Mouse (Mus musculus): ENCODE data around the gene Hras. TPM values are rescaled to one million over a fixed set of nuclear protein-coding genes. Genes with fewer than 3 reads are reported as not detected.

Gene Hras
- total and polyA plus RNA-seq, 2 experiments from 2014 or later, result 113 to 209 TPM

DNA sequence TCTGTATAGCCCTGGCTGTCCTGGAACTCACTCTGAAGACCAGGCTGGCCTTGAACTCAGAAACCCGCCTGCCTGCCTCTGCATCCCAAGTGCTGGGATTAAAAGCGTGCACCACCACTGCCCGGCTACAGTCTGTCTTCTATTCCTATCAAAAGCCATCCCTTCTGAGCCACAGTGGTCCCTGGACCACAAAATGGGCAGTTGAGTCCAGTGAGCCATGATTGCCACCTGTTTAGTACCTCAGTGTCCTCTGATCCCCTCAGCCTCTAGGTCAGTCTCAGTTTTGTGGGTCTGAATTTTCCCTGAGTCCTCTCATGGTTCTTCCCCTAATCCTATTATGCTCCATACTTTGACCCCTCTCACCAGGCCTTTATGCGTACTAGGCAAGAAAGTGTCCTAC, 34.0 kb upstream of the Hras start:
- Histone ChIP-seq H3K27me3 (ENCODE audit: insufficient read depth, low read length) (no peaks in the 10 kb centered on the region), H3K4me3 (ENCODE audit: low read depth, low read length) (peak overlapping the region; percentile 97), H3K27ac (ENCODE audit: low read depth, low read length) (peak overlapping the region; percentile 92; the same call in 1 of the 2 replicates), H3K4me1 (ENCODE audit: insufficient read depth, low read length) (peaks cover 8% of the 10 kb centered on the region; the same call in 1 of the 2 replicates), H3K9me3 (ENCODE audit: low read length) (no peaks in the 10 kb centered on the region), H3K36me3 (ENCODE audit: insufficient read depth, low read length) (peaks cover 15% of the 10 kb centered on the region), H3K9ac (replicated peaks; ENCODE audit: low read length, poor library complexity, severe bottlenecking) (no peak overlapping the region), H3K4me2 (ENCODE audit: low read depth, low read length, poor library complexity, severe bottlenecking) (peak overlapping the region; percentile 23; the same call in 1 of the 2 replicates)
- no peak for TF ChIP-seq CTCF (IDR thresholded peaks at IDR 0.05)
- WGBS, result 70% methylated on average over 4 of the region's 4 CpGs
- ATAC-seq (ENCODE audit: low FRiP score) (peak; percentile 17; the same call in 1 of the 2 replicates), DNase-seq (ENCODE audit: low spot score) (no peak)

DNA sequence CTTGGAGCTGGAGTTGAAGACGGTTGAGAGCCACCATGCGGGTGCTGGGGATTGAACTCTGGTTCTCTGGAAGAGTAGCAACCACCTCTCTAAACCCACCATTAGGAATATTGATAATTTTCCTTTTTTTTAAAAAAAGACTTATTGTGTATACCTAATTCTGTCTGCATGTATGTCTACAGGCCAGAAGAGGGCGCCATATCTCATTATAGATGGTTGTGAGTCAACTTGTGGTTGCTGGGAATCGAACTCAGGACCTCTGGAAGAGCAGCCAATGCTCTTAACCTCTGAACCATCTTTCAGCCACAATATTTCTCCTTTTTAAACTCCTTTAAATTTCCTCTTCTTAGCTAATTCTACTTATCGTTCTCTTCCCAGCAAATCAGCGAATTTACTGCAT, 32.7 kb upstream of the Hras start:
- H3K9ac ChIP-seq (replicated peaks; ENCODE audit: low read length, poor library complexity, severe bottlenecking), result no peak overlapping the region
- H3K36me3 ChIP-seq (ENCODE audit: insufficient read depth, low read length), result peaks cover 7% of the 10 kb centered on the region
- H3K4me3 ChIP-seq (ENCODE audit: low read depth, low read length), result no peak overlapping the region
- no peak overlapping the region for H3K27ac ChIP-seq (ENCODE audit: low read depth, low read length)
- H3K4me2 ChIP-seq (ENCODE audit: low read depth, low read length, poor library complexity, severe bottlenecking), result no peak overlapping the region
- DNase-seq (ENCODE audit: low spot score), result no peak
- H3K27me3 ChIP-seq (ENCODE audit: insufficient read depth, low read length), result no peaks in the 10 kb centered on the region
- ATAC-seq (ENCODE audit: low FRiP score), result no peak
- peaks cover 16% of the 10 kb centered on the region for H3K4me1 ChIP-seq (ENCODE audit: insufficient read depth, low read length)
- no peaks in the 10 kb centered on the region for H3K9me3 ChIP-seq (ENCODE audit: low read length)
- TF ChIP-seq CTCF (IDR thresholded peaks at IDR 0.05), result peak; percentile 34; the same call in 1 of the 2 replicates
- 89% methylated on average over 6 of the region's 6 CpGs for WGBS

DNA sequence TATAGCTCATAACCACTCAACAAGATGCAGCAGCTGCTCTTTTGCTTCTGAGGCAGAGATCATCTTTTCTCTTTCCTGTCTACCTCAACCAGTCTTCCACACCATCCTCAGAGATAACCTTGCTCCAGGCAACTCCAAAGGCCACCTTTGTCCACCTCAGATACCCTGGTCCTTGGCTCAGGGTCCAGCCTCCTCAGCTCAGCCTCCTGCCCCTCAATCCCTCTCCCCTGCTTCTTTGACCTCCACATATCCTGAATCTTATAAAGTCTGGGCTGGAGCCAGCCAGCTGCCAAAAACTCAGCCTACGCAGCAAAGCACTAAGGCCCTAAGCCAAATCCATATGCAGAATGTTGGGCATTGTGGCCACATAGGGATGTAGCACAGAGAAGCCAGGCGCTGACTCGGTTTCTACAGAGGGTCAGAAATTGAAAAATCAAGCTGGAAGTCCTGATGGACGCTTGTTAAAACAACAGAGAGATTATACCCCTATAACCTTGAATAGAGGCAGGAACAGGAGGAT, 29.0 kb upstream of the Hras start:
- no peaks in the 10 kb centered on the region for H3K27me3 ChIP-seq (ENCODE audit: insufficient read depth, low read length)
- peaks cover 8% of the 10 kb centered on the region for H3K4me1 ChIP-seq (ENCODE audit: insufficient read depth, low read length)
- WGBS, result 90% methylated on average over 4 of the region's 4 CpGs
- ATAC-seq (ENCODE audit: low FRiP score) (no peak), DNase-seq (ENCODE audit: low spot score) (no peak)
- H3K9ac ChIP-seq (replicated peaks; ENCODE audit: low read length, poor library complexity, severe bottlenecking), result no peak overlapping the region
- 0 out of 2 replicates have a peak, but pooled peaks cover 4% of the 10 kb centered on the region for H3K36me3 ChIP-seq (ENCODE audit: insufficient read depth, low read length)
- H3K4me3 ChIP-seq (ENCODE audit: low read depth, low read length), result no peak overlapping the region; the same call in 1 of the 2 replicates
- H3K27ac ChIP-seq (ENCODE audit: low read depth, low read length), result no peak overlapping the region
- TF ChIP-seq CTCF (IDR thresholded peaks at IDR 0.05), result no peak
- no peaks in the 10 kb centered on the region for H3K9me3 ChIP-seq (ENCODE audit: low read length)
- H3K4me2 ChIP-seq (ENCODE audit: low read depth, low read length, poor library complexity, severe bottlenecking), result peak overlapping the region; percentile 72; the same call in 1 of the 2 replicates

DNA sequence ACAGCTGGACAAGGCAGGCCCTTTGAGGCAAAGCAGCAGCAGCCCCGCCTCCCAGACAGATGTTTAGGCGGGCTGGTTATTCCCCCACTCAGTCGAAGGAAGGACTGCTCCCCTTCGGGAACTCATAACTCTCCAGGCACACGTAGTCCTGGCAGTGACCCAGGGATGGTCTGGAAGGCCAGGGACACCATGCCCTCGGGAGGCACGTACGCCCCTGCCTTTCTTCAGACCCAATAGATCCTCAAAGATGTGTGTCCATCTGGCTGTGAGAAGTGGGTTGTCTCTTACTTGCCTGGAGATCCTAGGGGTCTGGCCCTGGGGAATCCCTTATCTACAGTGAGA, 28.3 kb upstream of the Hras start:
- H3K4me1 ChIP-seq (ENCODE audit: insufficient read depth, low read length), result peaks cover 8% of the 10 kb centered on the region
- no peak for TF ChIP-seq CTCF (IDR thresholded peaks at IDR 0.05)
- H3K36me3 ChIP-seq (ENCODE audit: insufficient read depth, low read length), result 0 out of 2 replicates have a peak, but pooled peaks cover 4% of the 10 kb centered on the region
- no peaks in the 10 kb centered on the region for H3K9me3 ChIP-seq (ENCODE audit: low read length)
- DNase-seq (ENCODE audit: low spot score) (no peak), ATAC-seq (ENCODE audit: low FRiP score) (no peak)
- H3K4me2 ChIP-seq (ENCODE audit: low read depth, low read length, poor library complexity, severe bottlenecking), result peak overlapping the region; percentile 72
- H3K27ac ChIP-seq (ENCODE audit: low read depth, low read length), result 0 out of 2 replicates have a peak overlapping the region, but pooled peaks have one; percentile 38
- H3K4me3 ChIP-seq (ENCODE audit: low read depth, low read length), result peak overlapping the region; percentile 43
- H3K27me3 ChIP-seq (ENCODE audit: insufficient read depth, low read length), result no peaks in the 10 kb centered on the region
- WGBS, result 7% methylated on average over 8 of the region's 8 CpGs
- H3K9ac ChIP-seq (replicated peaks; ENCODE audit: low read length, poor library complexity, severe bottlenecking), result peak overlapping the region; percentile 62

DNA sequence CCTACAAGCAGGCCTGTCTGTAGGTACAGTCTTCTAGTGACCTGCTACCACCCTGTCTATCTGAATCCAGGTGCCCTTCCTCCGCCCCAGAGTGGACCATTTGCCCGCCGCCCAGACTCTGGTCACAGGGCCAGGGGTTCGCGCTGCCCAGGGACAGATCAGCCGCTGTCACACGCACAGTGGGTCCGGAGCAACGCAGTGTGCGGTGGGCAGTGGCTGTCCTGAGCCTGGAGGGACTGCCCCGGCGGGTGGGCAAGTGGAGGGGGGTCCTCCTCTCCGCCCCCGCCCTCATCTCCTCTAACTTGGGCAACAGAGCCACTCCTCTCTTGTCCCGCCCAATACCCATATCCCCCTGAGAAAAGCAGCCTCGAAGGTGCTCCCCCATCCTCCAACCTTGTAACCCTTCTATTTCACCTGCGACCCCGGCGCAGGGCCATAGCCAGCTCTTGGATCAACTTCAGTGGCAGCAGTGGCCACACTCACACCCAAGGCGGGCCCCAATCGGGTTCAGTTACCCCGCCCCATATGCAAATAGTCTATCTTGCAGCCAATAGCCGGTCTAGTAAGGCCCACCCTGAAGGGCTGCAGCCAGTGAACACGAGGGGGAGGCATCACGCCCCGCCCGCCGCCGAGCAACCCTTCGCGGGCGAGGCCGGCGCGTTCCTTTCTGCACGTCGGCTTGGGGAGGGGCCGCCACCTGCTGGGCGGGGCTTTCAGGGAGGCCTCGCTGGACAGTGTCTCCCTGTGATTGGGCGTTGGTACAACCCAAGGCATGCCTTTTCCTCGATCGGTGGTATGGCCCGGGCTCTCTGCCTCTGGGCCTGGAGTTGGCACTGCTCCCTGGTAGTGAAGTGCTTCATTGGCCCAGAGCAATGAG, 27.7 kb upstream of the Hras start:
- Histone ChIP-seq H3K27me3 (ENCODE audit: insufficient read depth, low read length) (no peaks in the 10 kb centered on the region), H3K9me3 (ENCODE audit: low read length) (no peaks in the 10 kb centered on the region), H3K4me1 (ENCODE audit: insufficient read depth, low read length) (peaks cover 10% of the 10 kb centered on the region), H3K36me3 (ENCODE audit: insufficient read depth, low read length) (0 out of 2 replicates have a peak, but pooled peaks cover 4% of the 10 kb centered on the region), H3K9ac (replicated peaks; ENCODE audit: low read length, poor library complexity, severe bottlenecking) (peak overlapping the region; percentile 62), H3K4me2 (ENCODE audit: low read depth, low read length, poor library complexity, severe bottlenecking) (peak overlapping the region; percentile 72), H3K4me3 (ENCODE audit: low read depth, low read length) (peak overlapping the region; percentile 43), H3K27ac (ENCODE audit: low read depth, low read length) (0 out of 2 replicates have a peak overlapping the region, but pooled peaks have one; percentile 38)
- TF ChIP-seq CTCF (IDR thresholded peaks at IDR 0.05), result peak; percentile 60
- ATAC-seq (ENCODE audit: low FRiP score) (peak; percentile 92), DNase-seq (ENCODE audit: low spot score) (peak; percentile 97)
- 3% methylated on average over 43 of the region's 44 CpGs for WGBS

DNA sequence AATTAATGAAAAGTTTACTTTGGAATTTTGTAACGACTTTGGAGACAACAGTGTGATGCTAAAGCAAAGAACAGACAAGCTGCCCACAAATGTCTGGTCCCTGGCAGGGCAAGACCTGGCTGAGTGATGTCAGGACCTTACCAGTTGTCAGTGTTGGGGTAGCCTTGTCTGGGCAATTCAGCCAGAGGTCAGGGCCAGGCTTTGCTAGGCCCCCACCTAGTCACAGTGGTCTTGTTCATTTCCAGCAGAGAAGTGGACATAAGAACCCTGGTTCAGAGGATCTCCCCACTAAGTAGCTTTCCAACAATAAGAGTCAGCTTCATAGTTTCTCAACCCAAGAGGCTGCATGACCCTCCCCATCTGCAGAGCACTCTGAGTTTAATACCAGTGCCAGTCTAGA, 26.6 kb upstream of the Hras start:
- TF ChIP-seq CTCF (IDR thresholded peaks at IDR 0.05), result no peak
- Histone ChIP-seq H3K9ac (replicated peaks; ENCODE audit: low read length, poor library complexity, severe bottlenecking) (no peak overlapping the region), H3K27me3 (ENCODE audit: insufficient read depth, low read length) (no peaks in the 10 kb centered on the region), H3K36me3 (ENCODE audit: insufficient read depth, low read length) (0 out of 2 replicates have a peak, but pooled peaks cover 4% of the 10 kb centered on the region), H3K27ac (ENCODE audit: low read depth, low read length) (no peak overlapping the region), H3K9me3 (ENCODE audit: low read length) (no peaks in the 10 kb centered on the region), H3K4me3 (ENCODE audit: low read depth, low read length) (no peak overlapping the region), H3K4me1 (ENCODE audit: insufficient read depth, low read length) (peaks cover 14% of the 10 kb centered on the region), H3K4me2 (ENCODE audit: low read depth, low read length, poor library complexity, severe bottlenecking) (no peak overlapping the region)
- ATAC-seq (ENCODE audit: low FRiP score), result no peak
- no peak for DNase-seq (ENCODE audit: low spot score)
- WGBS, result 76% methylated on average over 1 of the region's 1 CpGs

Measured in midbrain, postnatal 0 days (tissue).